Mouse (Mus musculus) left cerebral cortex, adult 11 months (tissue): ENCODE measurements around the gene Denr.

Experiments used
- DNase-seq: peaks from one replicate; pipeline ENCODE4 v3.0.0; 2022; ENCODE audit warnings: low spot score

The Denr gene

GRCm38 (mm10) chr5:123972453-123972852 lies 65.5 kb downstream of the Denr start:
- no peak for DNase-seq

GRCm38 (mm10) chr5:123973299-123974178 lies 66.6 kb downstream of the Denr start, which contains the start of gene Hip1r:
Gene Hip1r (plus strand): TSS chr5:123973628.
- DNase-seq: no peak

- DNase-seq: no peak
Observed at GRCm38 (mm10) chr5:123974179-123974485, 67.2 kb downstream of the Denr start.

GRCm38 (mm10) chr5:123974616-123975111 lies 67.7 kb downstream of the Denr start:
- no peak for DNase-seq

- no peak for DNase-seq
Observed at GRCm38 (mm10) chr5:123975668-123976180, 68.7 kb downstream of the Denr start.

- no peak for DNase-seq
Observed at GRCm38 (mm10) chr5:123977231-123977630, 70.3 kb downstream of the Denr start.

GRCm38 (mm10) chr5:123978131-123978530 lies 71.2 kb downstream of the Denr start:
- no peak for DNase-seq
